Mouse (Mus musculus) forebrain, embryonic 15.5 days (tissue): ENCODE results near the gene Cd9. TPM values are rescaled to one million over a fixed set of nuclear protein-coding genes. Genes with fewer than 3 reads are reported as not detected.

ENCODE experiments used
- ATAC-seq: fragments of 200-750 bp; cut with Nextera tagmentation; replicated peaks from 2 replicates; pipeline ENCODE4 v1.8.0; 2017; ENCODE audit warnings: mild to moderate bottlenecking, moderate TSS enrichment, moderate library complexity
- H3K27ac ChIP-seq: fragments of 300-500 bp; sonication (generic); replicated peaks from 2 replicates; pipeline ENCODE4 v1.5.1; 2015; ENCODE audit warnings: mild to moderate bottlenecking, inconsistent platforms
- H3K27me3 ChIP-seq: fragments of 300-500 bp; sonication (generic); 2 replicates; pipeline ENCODE4 v1.6.1; 2015; ENCODE audit warnings: inconsistent platforms
- H3K36me3 ChIP-seq: fragments of 300-500 bp; sonication (generic); 2 replicates; pipeline ENCODE4 v1.6.1; 2015; ENCODE audit warnings: mild to moderate bottlenecking, inconsistent platforms
- H3K4me1 ChIP-seq: fragments of 300-500 bp; sonication (generic); 2 replicates; pipeline ENCODE4 v1.6.1; 2015; ENCODE audit warnings: inconsistent platforms
- H3K4me2 ChIP-seq: fragments of 300-500 bp; sonication (generic); replicated peaks from 2 replicates; pipeline ENCODE4 v1.6.1; 2015; ENCODE audit warnings: mild to moderate bottlenecking, inconsistent platforms
- H3K4me3 ChIP-seq: fragments of 300-500 bp; sonication (generic); 2 replicates; pipeline ENCODE4 v1.5.1; 2015; ENCODE audit warnings: mild to moderate bottlenecking, inconsistent platforms
- H3K9ac ChIP-seq: fragments of 300-500 bp; sonication (generic); replicated peaks from 2 replicates; pipeline ENCODE4 v1.6.1; 2015; ENCODE audit warnings: mild to moderate bottlenecking, inconsistent platforms
- H3K9me3 ChIP-seq: fragments of 300-500 bp; sonication (generic); 2 replicates; pipeline ENCODE4 v1.6.1; 2016; ENCODE audit warnings: inconsistent platforms
- WGBS: fragments of 180-500 bp; shearing (Covaris S2); methylation state at CpG from one replicate; pipeline ENCODE4 v1.1.7; 2015; ENCODE audit warnings: mixed read lengths; 5-methylcytosine and 5-hydroxymethylcytosine counted together
- polyA plus RNA-seq: library from polyadenylated mRNA; unstranded; fragments of >200 nt; fragmentation: Nextera tagmentation; extraction: Ambion mirVana; gene quantifications from 2 replicates; pipeline ENCODE4 v1.2.1, GENCODE M21; 2015

Cd9 gene
- polyA plus RNA-seq, 1 experiment from 2014 or later, result 81.6 TPM

DNA sequence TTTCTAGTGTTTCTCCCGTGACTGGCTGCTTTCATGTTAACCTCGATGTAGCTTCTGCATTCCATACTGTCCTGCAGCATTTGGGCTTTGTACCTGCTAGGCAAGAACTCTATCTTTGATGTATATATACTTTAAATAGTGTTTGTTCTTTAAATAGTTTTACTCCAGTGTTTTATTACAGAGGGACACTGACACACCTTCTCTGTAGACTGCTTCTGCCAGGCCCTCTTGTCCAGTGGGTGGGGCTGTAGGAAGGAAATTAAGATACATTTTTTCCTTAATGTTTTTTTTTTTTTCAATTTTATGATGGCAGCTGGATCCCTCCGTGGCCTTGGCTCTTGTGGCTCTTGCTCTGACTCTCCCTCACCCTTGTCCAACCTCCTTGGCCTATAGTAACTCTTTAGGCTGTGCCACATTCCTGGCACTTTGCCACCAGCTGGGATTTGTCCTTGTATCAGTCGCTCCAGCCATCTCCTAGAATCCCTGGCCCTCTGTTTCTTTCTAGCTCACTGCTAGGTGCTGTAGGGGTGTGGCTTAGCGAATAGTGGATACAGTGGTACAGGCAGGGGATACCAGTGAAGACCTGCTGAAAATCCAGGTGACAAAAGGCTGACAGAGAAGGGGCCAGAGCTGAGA lies 27.1 kb upstream of the Cd9 start:
- H3K9ac ChIP-seq, result no peak overlapping the region
- no peaks in the 10 kb centered on the region for H3K4me1 ChIP-seq
- no peak overlapping the region for H3K4me2 ChIP-seq
- H3K9me3 ChIP-seq, result no peaks in the 10 kb centered on the region
- ATAC-seq, result no peak
- no peaks in the 10 kb centered on the region for H3K27me3 ChIP-seq
- H3K36me3 ChIP-seq, result no peaks in the 10 kb centered on the region
- H3K27ac ChIP-seq, result no peak overlapping the region
- 64% methylated on average over 5 of the region's 5 CpGs for WGBS
- no peak overlapping the region for H3K4me3 ChIP-seq

DNA sequence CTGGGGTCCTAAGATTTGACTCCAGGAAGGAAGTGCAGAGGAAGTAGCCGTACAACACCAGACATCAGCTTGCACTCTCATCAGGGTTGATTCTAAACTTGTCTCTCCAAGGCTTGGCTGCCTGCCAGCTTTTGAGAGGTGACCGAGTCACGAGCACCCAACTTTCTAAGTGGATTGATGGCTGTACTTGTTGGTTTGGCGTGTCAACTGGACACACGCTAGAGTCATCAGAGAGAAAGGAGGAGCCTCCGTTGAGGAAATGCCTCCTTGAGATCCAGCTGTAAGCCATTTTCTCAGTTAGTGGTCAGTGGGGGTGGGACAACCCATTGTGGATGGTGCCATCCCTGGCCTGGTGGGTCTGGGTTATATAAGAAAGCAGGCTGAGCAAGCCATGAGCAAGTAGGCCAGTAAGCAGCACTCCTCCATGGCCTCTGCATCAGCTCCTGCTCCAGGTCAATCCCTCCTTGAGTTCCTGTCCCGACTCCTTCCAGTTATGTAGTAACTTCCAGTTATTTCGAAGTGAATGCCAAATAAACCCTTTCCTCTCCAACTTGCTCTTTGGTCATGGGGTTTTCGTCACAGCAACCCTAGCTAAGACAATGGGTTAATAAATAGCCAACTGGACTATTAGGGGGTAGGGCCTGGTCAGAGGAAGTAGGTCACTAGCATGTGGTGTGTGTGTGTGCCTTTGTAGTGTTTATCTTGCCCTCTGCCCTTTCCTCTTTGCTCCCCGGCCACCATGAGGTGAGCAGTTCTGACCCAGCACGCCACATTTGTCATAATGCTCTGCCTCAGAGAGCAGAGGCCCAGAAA lies 21.1 kb upstream of the Cd9 start:
- WGBS, result 85% methylated on average over 11 of the region's 11 CpGs
- Histone ChIP-seq H3K4me2 (no peak overlapping the region), H3K27me3 (no peaks in the 10 kb centered on the region), H3K9me3 (no peaks in the 10 kb centered on the region), H3K9ac (no peak overlapping the region), H3K4me3 (no peak overlapping the region), H3K36me3 (no peaks in the 10 kb centered on the region), H3K4me1 (no peaks in the 10 kb centered on the region), H3K27ac (no peak overlapping the region)
- no peak for ATAC-seq

DNA sequence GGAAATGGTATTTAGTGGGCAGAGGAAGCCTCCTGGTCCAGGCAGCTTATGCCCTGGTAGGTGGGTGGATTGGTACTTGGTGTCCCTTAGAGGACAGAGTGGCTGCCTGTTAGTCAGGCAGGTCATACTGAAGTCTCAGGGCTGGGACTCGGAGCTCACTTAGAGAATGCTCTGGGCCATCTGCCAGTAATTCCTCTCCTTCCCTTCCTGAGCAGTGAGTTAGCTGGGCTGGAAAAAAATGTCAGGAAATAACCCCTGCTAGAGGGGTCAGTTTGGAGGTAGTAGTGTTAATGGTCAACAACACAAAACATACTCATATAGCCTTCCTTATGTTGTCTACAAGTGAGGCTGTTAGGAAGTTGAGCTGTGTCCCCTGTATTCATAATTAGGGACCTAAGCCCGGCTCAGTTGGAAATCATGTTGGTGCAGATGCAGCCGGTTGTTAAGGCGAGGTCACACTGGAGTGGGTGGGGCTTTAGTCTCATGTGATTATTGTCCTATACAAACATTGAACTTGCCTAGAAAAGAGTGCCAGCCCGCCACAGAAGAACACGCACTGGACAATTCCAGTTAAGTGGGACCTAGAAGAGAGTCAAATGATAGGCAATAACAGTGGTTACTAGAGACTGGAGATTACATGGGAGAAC lies 18.5 kb upstream of the Cd9 start:
- WGBS, result 57% methylated on average over 6 of the region's 6 CpGs
- Histone ChIP-seq H3K36me3 (no peaks in the 10 kb centered on the region), H3K9ac (no peak overlapping the region), H3K27ac (no peak overlapping the region), H3K9me3 (no peaks in the 10 kb centered on the region), H3K4me1 (no peaks in the 10 kb centered on the region), H3K27me3 (no peaks in the 10 kb centered on the region), H3K4me3 (no peak overlapping the region), H3K4me2 (no peak overlapping the region)
- ATAC-seq, result no peak

DNA sequence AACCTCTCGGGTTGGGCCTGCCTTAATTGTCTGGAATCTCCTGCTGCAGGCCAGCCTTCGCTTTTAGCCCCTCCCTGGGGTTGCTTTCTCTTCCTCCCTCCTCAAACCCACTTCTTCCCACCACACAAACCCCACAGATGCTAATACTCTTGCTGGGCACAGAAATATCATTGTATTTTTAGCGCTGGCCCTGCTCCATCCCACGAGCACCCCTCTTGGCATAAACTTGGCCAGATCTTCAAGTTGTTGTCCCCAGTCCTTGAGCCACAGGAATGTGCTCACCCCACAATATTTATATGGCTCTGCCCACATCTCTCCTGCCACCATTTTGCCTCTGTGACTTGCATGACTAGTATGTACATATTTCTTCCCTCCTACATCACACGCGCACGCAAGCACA lies 16.6 kb upstream of the Cd9 start:
- Histone ChIP-seq H3K27ac (no peak overlapping the region), H3K9me3 (no peaks in the 10 kb centered on the region), H3K36me3 (no peaks in the 10 kb centered on the region), H3K4me3 (no peak overlapping the region), H3K4me1 (no peaks in the 10 kb centered on the region), H3K4me2 (no peak overlapping the region), H3K27me3 (no peaks in the 10 kb centered on the region), H3K9ac (no peak overlapping the region)
- 82% methylated on average over 7 of the region's 7 CpGs for WGBS
- no peak for ATAC-seq

DNA sequence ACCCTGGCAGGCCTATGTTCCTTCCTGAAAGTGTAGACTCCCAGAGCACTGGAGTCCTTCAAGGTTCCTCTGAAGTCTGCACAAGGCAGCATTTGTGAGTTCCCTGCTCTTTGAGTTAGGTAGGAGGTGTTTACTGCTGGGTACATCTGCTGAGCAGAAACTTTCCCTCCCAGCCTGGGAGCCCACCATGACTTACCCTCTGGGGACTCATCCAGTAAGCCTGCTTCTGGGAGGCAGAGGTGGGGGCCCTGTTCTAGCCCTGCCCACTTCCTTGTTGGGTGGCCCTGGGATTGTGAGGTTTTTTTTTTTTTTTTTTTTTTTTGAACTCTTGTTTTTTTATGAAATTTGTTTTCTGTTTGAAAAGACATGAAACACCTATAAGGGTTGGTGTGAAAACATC lies 16.1 kb upstream of the Cd9 start:
- H3K4me3 ChIP-seq, result no peak overlapping the region
- H3K9ac ChIP-seq, result no peak overlapping the region
- ATAC-seq, result no peak
- H3K27me3 ChIP-seq, result no peaks in the 10 kb centered on the region
- no peaks in the 10 kb centered on the region for H3K4me1 ChIP-seq
- H3K36me3 ChIP-seq, result no peaks in the 10 kb centered on the region
- H3K27ac ChIP-seq, result no peak overlapping the region
- H3K9me3 ChIP-seq, result no peaks in the 10 kb centered on the region
- no peak overlapping the region for H3K4me2 ChIP-seq

DNA sequence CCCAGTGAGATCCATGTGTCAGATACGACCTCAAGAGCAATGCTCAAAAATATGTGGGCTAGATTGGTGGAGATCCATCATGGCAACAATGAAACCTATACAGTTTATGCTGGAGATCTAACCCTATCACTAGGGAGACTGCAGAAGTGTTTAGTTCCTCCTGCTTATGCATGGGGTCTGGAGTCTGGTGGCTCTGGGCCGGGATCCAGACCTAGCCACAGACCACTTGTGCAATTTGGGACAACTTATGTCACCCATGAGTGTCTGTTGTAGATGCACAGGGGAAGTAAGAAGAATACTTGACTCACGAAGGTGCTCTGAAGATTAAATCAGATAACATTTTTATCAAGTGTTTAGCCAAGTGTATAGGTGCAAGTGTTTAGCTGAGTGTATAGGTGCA lies 15.2 kb upstream of the Cd9 start:
- Histone ChIP-seq H3K9me3 (no peaks in the 10 kb centered on the region), H3K4me3 (no peak overlapping the region), H3K4me1 (no peaks in the 10 kb centered on the region), H3K4me2 (no peak overlapping the region), H3K36me3 (no peaks in the 10 kb centered on the region), H3K9ac (no peak overlapping the region), H3K27ac (no peak overlapping the region), H3K27me3 (no peaks in the 10 kb centered on the region)
- 87% methylated on average over 3 of the region's 3 CpGs for WGBS
- ATAC-seq, result no peak

DNA sequence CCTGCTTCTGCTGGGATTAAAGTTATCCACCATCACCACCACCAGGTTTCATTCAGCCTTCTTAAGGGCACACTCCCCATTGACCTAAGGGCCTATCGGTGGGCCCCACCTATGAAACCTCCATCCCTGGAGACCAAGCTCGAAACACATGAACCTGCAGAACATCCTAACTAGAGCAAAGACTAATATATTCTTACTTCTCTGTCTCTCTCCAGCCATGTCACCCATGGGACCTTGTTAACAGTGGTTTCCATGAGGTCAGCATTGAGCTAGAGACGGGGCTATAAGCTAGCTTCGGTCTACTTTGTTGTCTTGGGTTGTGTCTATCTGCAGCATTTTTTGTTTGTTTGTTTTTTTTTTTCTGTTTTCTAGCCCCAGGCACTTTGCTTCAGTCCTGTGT lies 11.8 kb upstream of the Cd9 start:
- Histone ChIP-seq H3K27me3 (no peaks in the 10 kb centered on the region), H3K36me3 (no peaks in the 10 kb centered on the region), H3K9me3 (no peaks in the 10 kb centered on the region), H3K4me3 (no peak overlapping the region), H3K9ac (no peak overlapping the region), H3K4me2 (no peak overlapping the region), H3K27ac (no peak overlapping the region), H3K4me1 (no peaks in the 10 kb centered on the region)
- ATAC-seq, result no peak
- 90% methylated on average over 4 of the region's 4 CpGs for WGBS

DNA sequence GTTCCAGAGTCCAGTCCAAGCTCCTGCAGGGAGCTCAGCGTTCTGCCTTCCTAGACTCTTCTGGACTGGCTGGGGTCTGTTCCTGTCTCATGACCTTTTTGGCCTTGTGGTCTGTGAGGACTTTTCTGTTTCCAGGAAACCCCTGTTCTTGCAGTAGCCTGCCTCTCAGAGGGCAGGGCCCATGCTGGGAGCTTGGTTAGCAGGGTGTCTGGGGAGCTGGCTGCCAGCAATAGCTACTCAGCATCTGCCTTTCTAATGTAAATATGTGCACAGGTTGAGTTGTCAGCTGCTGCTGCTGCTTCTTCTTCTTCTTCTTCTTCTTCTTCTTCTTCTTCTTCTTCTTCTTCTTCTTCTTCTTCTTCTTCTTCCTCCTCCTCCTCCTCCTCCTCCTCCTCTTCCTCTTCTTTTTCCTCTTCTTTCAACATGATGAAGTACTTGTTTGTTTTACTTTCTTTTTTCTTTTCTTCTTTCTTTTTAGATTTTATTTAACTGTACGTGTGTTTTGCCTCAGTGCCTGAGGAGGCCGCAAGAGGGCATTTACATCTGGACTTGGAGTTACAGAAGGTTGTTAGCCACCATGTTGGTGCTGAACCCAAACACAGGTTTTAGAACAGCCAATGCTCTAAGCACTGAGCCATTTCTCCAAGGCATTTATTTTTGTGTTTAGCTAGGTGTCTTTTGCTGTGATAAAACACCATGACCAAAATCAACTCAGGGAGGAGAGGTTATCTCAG lies 10.2 kb upstream of the Cd9 start:
- Histone ChIP-seq H3K36me3 (no peaks in the 10 kb centered on the region), H3K27me3 (no peaks in the 10 kb centered on the region), H3K4me1 (no peaks in the 10 kb centered on the region), H3K9ac (no peak overlapping the region), H3K9me3 (no peaks in the 10 kb centered on the region), H3K27ac (no peak overlapping the region), H3K4me2 (no peak overlapping the region), H3K4me3 (no peak overlapping the region)
- ATAC-seq, result no peak
- WGBS, result 36% methylated on average over 3 of the region's 3 CpGs

DNA sequence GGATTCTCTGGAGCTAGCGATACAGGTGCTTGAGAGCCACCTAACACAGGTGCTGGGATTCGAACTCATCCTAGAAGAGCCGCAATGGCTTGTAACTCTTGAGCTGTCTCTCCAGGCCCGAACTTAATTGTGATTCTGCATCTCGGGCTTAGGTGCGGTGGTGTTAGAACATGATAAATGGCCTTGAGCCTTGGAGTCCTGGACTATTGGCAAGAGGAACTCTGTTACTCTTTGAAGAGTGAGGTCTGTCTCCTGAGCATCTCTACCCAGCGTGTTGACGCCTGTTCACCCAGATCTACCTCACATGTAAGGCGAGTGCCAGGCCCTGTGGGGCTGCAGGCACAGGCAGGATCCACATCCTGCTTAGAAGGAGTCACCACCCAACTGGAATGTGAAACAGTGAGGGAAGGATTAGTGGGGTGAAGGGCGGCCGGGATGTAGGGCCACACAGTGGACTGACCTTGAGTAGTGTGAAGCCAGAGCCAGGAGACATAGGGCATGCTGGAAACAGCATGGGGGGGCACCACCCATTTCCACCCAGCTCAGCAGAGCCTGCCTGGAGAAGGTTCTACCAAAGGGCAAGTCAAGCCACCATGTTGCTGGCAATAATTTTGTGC lies 8.7 kb upstream of the Cd9 start:
- no peak overlapping the region for H3K4me2 ChIP-seq
- no peak for ATAC-seq
- 92% methylated on average over 11 of the region's 11 CpGs for WGBS

DNA sequence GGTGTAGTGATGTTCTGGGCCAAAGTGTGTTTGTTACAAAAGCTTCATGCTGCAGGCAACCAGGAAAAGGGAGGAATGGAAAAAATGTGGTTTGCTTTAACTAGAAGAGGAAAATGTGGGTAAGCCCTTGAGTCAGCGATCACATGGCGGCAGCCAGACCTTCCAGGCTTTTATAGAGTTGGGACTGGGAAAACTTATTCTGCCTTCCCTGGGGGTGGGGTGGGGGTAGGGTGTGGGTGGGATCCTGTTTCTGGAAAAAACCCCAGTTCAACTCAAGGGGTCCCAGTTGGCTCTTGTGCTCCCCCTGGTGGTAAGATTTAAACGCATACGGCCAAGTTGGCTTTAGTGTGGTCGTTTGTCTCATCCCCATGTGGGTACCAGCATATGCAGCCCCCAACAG lies 3.5 kb upstream of the Cd9 start:
- no peak overlapping the region for H3K4me3 ChIP-seq
- H3K4me2 ChIP-seq, result no peak overlapping the region
- H3K9me3 ChIP-seq, result no peaks in the 10 kb centered on the region
- peaks cover 12% of the 10 kb centered on the region for H3K4me1 ChIP-seq
- H3K27me3 ChIP-seq, result no peaks in the 10 kb centered on the region
- 35% methylated on average over 5 of the region's 5 CpGs for WGBS
- H3K27ac ChIP-seq, result no peak overlapping the region
- no peak for ATAC-seq
- H3K9ac ChIP-seq, result no peak overlapping the region
- no peaks in the 10 kb centered on the region for H3K36me3 ChIP-seq

More for the DNA sequence above, 8.7 kb upstream of the Cd9 start:
- Histone ChIP-seq H3K27me3 (no peaks in the 10 kb centered on the region), H3K4me1 (no peaks in the 10 kb centered on the region), H3K27ac (no peak overlapping the region), H3K4me3 (no peak overlapping the region), H3K36me3 (no peaks in the 10 kb centered on the region), H3K9ac (no peak overlapping the region), H3K9me3 (no peaks in the 10 kb centered on the region)

DNA sequence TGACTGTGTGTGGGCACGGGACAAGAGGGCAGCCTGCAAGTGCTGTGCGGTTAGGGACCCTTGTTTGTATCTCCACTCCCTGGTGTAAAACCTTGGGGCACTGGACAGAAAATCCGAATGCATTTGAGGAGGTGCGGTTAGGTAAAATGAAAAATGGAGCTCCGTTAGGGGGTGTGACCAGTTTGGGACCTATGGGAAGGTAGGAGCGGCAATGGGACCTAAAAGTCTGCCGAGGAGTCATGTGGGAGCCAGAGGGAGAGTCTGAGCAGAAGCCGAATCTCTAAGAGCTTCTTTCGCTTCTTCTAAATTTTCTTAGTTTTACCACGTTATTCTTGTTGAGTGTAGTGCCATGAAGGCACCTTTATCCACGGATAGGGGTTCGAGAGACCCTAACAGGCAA lies 1.8 kb upstream of the Cd9 start:
- H3K4me3 ChIP-seq, result no peak overlapping the region
- ATAC-seq, result no peak
- WGBS, result 90% methylated on average over 12 of the region's 12 CpGs
- H3K9ac ChIP-seq, result no peak overlapping the region
- peaks cover 17% of the 10 kb centered on the region for H3K4me1 ChIP-seq
- H3K9me3 ChIP-seq, result no peaks in the 10 kb centered on the region
- no peaks in the 10 kb centered on the region for H3K36me3 ChIP-seq
- H3K4me2 ChIP-seq, result no peak overlapping the region
- no peaks in the 10 kb centered on the region for H3K27me3 ChIP-seq
- H3K27ac ChIP-seq, result no peak overlapping the region

DNA sequence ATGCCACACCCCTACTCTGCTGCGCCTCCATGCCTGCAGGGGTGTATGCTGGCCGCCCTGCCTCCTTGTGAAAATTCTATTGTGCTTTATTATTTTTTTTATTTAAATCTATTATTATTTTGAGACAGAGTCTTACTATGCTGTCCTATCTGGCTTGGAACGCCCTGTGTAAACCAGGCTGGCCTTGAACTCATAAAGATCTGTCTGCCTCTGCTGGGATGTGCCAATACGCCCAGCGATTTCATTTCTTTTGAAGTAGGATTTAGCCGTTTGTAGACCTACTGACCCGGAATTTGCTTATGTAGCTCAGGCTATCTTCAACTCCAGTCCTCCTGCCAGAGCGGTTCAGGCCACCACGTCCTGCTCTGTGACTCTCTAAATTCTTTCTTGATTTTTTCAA lies 770 bp upstream of the Cd9 start:
- no peaks in the 10 kb centered on the region for H3K27me3 ChIP-seq
- H3K9ac ChIP-seq, result no peak overlapping the region
- no peaks in the 10 kb centered on the region for H3K9me3 ChIP-seq
- no peak overlapping the region for H3K27ac ChIP-seq
- no peak for ATAC-seq
- peaks cover 17% of the 10 kb centered on the region for H3K4me1 ChIP-seq
- H3K36me3 ChIP-seq, result no peaks in the 10 kb centered on the region
- H3K4me3 ChIP-seq, result 0 out of 2 replicates have a peak overlapping the region, but pooled peaks have one; percentile 53
- 64% methylated on average over 9 of the region's 9 CpGs for WGBS
- H3K4me2 ChIP-seq, result peak overlapping the region; percentile 82; the same call in 1 of the 2 replicates
